Mouse (Mus musculus): Measurements from ENCODE around the gene Pecam1. TPM values are rescaled to one million over a fixed set of nuclear protein-coding genes. Genes with fewer than 3 reads are reported as not detected.
"Not testable (repeated sequence)": the region's sequence is repeated elsewhere in the genome, so short reads cannot be mapped to it uniquely, and the experiment has no call there.

Pecam1 gene
- polyA plus RNA-seq, 1 experiment from 2014 or later = 44.3 TPM

GRCm38 (mm10) chr11:106638551-106639355, 111.7 kb downstream of the Pecam1 start:
- Histone ChIP-seq H3K27ac (ENCODE audit: low read depth) (no peak overlapping the region; the same call in 1 of the 2 replicates), H3K4me3 (ENCODE audit: low read depth, low read length) (no peak overlapping the region), H3K9ac (ENCODE audit: low read length) (no peak overlapping the region), H3K36me3 (ENCODE audit: control insufficient read depth, insufficient read depth, low read length) (no peaks in the 10 kb centered on the region), H3K4me2 (ENCODE audit: low read length) (no peak overlapping the region), H3K9me3 (ENCODE audit: control insufficient read depth, low read length) (no peaks in the 10 kb centered on the region), H3K27me3 (replicated peaks; ENCODE audit: control insufficient read depth, insufficient read depth, low read length) (no peaks in the 10 kb centered on the region), H3K4me1 (replicated peaks; ENCODE audit: control insufficient read depth, insufficient read depth, low read length) (peaks cover 20% of the 10 kb centered on the region)
- DNase-seq (ENCODE audit: low spot score) = no peak
- WGBS = 42% methylated on average over 9 of the region's 9 CpGs
- ATAC-seq (replicated peaks; ENCODE audit: low FRiP score, low TSS enrichment, low read depth) = no peak

GRCm38 (mm10) chr11:106637754-106638153, 112.7 kb downstream of the Pecam1 start:
- Histone ChIP-seq H3K9ac (ENCODE audit: low read length) (no peak overlapping the region), H3K4me2 (ENCODE audit: low read length) (no peak overlapping the region), H3K4me3 (ENCODE audit: low read depth, low read length) (no peak overlapping the region), H3K36me3 (ENCODE audit: control insufficient read depth, insufficient read depth, low read length) (no peaks in the 10 kb centered on the region), H3K4me1 (replicated peaks; ENCODE audit: control insufficient read depth, insufficient read depth, low read length) (peaks cover 20% of the 10 kb centered on the region), H3K27me3 (replicated peaks; ENCODE audit: control insufficient read depth, insufficient read depth, low read length) (no peaks in the 10 kb centered on the region), H3K27ac (ENCODE audit: low read depth) (peak overlapping the region; percentile 51), H3K9me3 (ENCODE audit: control insufficient read depth, low read length) (no peaks in the 10 kb centered on the region)
- DNase-seq (ENCODE audit: low spot score) (peak; percentile 75), ATAC-seq (replicated peaks; ENCODE audit: low FRiP score, low TSS enrichment, low read depth) (peak; percentile 89)
- 18% methylated on average over 7 of the region's 7 CpGs for WGBS

- Histone ChIP-seq H3K36me3 (ENCODE audit: control insufficient read depth, insufficient read depth, low read length) (no peaks in the 10 kb centered on the region), H3K4me1 (replicated peaks; ENCODE audit: control insufficient read depth, insufficient read depth, low read length) (peaks cover 20% of the 10 kb centered on the region), H3K27ac (ENCODE audit: low read depth) (no peak overlapping the region), H3K4me2 (ENCODE audit: low read length) (no peak overlapping the region), H3K9ac (ENCODE audit: low read length) (no peak overlapping the region), H3K9me3 (ENCODE audit: control insufficient read depth, low read length) (no peaks in the 10 kb centered on the region), H3K4me3 (ENCODE audit: low read depth, low read length) (no peak overlapping the region), H3K27me3 (replicated peaks; ENCODE audit: control insufficient read depth, insufficient read depth, low read length) (no peaks in the 10 kb centered on the region)
- no peak for DNase-seq (ENCODE audit: low spot score)
- ATAC-seq (replicated peaks; ENCODE audit: low FRiP score, low TSS enrichment, low read depth) = no peak
- WGBS = 36% methylated on average over 2 of the region's 2 CpGs
Observed at GRCm38 (mm10) chr11:106635946-106636345, 114.5 kb downstream of the Pecam1 start.

GRCm38 (mm10) chr11:106634175-106634574, 116.3 kb downstream of the Pecam1 start:
- not testable (repeated sequence) for H3K9me3 ChIP-seq (ENCODE audit: control insufficient read depth, low read length); H3K9ac ChIP-seq (ENCODE audit: low read length); H3K4me3 ChIP-seq (ENCODE audit: low read depth, low read length); H3K36me3 ChIP-seq (ENCODE audit: control insufficient read depth, insufficient read depth, low read length); H3K4me2 ChIP-seq (ENCODE audit: low read length); ATAC-seq (replicated peaks; ENCODE audit: low FRiP score, low TSS enrichment, low read depth); H3K4me1 ChIP-seq (replicated peaks; ENCODE audit: control insufficient read depth, insufficient read depth, low read length); H3K27ac ChIP-seq (ENCODE audit: low read depth); H3K27me3 ChIP-seq (replicated peaks; ENCODE audit: control insufficient read depth, insufficient read depth, low read length); DNase-seq (ENCODE audit: low spot score)
- WGBS = 89% methylated on average over 3 of the region's 3 CpGs

- no peak for ATAC-seq (replicated peaks; ENCODE audit: low FRiP score, low TSS enrichment, low read depth)
- no peak for DNase-seq (ENCODE audit: low spot score)
- WGBS = 89% methylated on average over 2 of the region's 2 CpGs
Observed at GRCm38 (mm10) chr11:106633456-106633855, 117.0 kb downstream of the Pecam1 start.

GRCm38 (mm10) chr11:106627692-106628091, 122.7 kb downstream of the Pecam1 start:
- 24% methylated on average over 6 of the region's 6 CpGs for WGBS
- Histone ChIP-seq H3K9me3 (ENCODE audit: control insufficient read depth, low read length) (no peaks in the 10 kb centered on the region), H3K9ac (ENCODE audit: low read length) (no peak overlapping the region), H3K4me3 (ENCODE audit: low read depth, low read length) (no peak overlapping the region), H3K27ac (ENCODE audit: low read depth) (no peak overlapping the region), H3K4me2 (ENCODE audit: low read length) (no peak overlapping the region), H3K36me3 (ENCODE audit: control insufficient read depth, insufficient read depth, low read length) (no peaks in the 10 kb centered on the region), H3K4me1 (replicated peaks; ENCODE audit: control insufficient read depth, insufficient read depth, low read length) (no peaks in the 10 kb centered on the region), H3K27me3 (replicated peaks; ENCODE audit: control insufficient read depth, insufficient read depth, low read length) (no peaks in the 10 kb centered on the region)
- ATAC-seq (replicated peaks; ENCODE audit: low FRiP score, low TSS enrichment, low read depth) (peak; percentile 47; the same call in 1 of the 2 replicates), DNase-seq (ENCODE audit: low spot score) (peak; percentile 72)

More at GRCm38 (mm10) chr11:106633456-106633855, 117.0 kb downstream of the Pecam1 start:
- Histone ChIP-seq H3K36me3 (ENCODE audit: control insufficient read depth, insufficient read depth, low read length) (no peaks in the 10 kb centered on the region), H3K27ac (ENCODE audit: low read depth) (no peak overlapping the region), H3K9ac (ENCODE audit: low read length) (no peak overlapping the region), H3K4me1 (replicated peaks; ENCODE audit: control insufficient read depth, insufficient read depth, low read length) (no peaks in the 10 kb centered on the region), H3K4me3 (ENCODE audit: low read depth, low read length) (no peak overlapping the region), H3K4me2 (ENCODE audit: low read length) (no peak overlapping the region), H3K9me3 (ENCODE audit: control insufficient read depth, low read length) (no peaks in the 10 kb centered on the region), H3K27me3 (replicated peaks; ENCODE audit: control insufficient read depth, insufficient read depth, low read length) (no peaks in the 10 kb centered on the region)

GRCm38 (mm10) chr11:106625577-106625976, 124.9 kb downstream of the Pecam1 start:
- Histone ChIP-seq H3K4me1 (replicated peaks; ENCODE audit: control insufficient read depth, insufficient read depth, low read length) (no peaks in the 10 kb centered on the region), H3K27me3 (replicated peaks; ENCODE audit: control insufficient read depth, insufficient read depth, low read length) (no peaks in the 10 kb centered on the region), H3K36me3 (ENCODE audit: control insufficient read depth, insufficient read depth, low read length) (no peaks in the 10 kb centered on the region), H3K4me3 (ENCODE audit: low read depth, low read length) (no peak overlapping the region), H3K9me3 (ENCODE audit: control insufficient read depth, low read length) (no peaks in the 10 kb centered on the region), H3K9ac (ENCODE audit: low read length) (no peak overlapping the region), H3K27ac (ENCODE audit: low read depth) (no peak overlapping the region), H3K4me2 (ENCODE audit: low read length) (no peak overlapping the region)
- no peak for DNase-seq (ENCODE audit: low spot score)
- no peak for ATAC-seq (replicated peaks; ENCODE audit: low FRiP score, low TSS enrichment, low read depth)
- 52% methylated on average over 3 of the region's 3 CpGs for WGBS

- DNase-seq (ENCODE audit: low spot score) (no peak), ATAC-seq (replicated peaks; ENCODE audit: low FRiP score, low TSS enrichment, low read depth) (no peak)
- Histone ChIP-seq H3K4me2 (ENCODE audit: low read length) (no peak overlapping the region), H3K27ac (ENCODE audit: low read depth) (no peak overlapping the region), H3K4me3 (ENCODE audit: low read depth, low read length) (no peak overlapping the region), H3K9ac (ENCODE audit: low read length) (no peak overlapping the region), H3K4me1 (replicated peaks; ENCODE audit: control insufficient read depth, insufficient read depth, low read length) (no peaks in the 10 kb centered on the region), H3K9me3 (ENCODE audit: control insufficient read depth, low read length) (no peaks in the 10 kb centered on the region), H3K27me3 (replicated peaks; ENCODE audit: control insufficient read depth, insufficient read depth, low read length) (no peaks in the 10 kb centered on the region), H3K36me3 (ENCODE audit: control insufficient read depth, insufficient read depth, low read length) (no peaks in the 10 kb centered on the region)
- 88% methylated on average over 2 of the region's 2 CpGs for WGBS
Observed at GRCm38 (mm10) chr11:106623629-106624028, 126.8 kb downstream of the Pecam1 start.

GRCm38 (mm10) chr11:106622056-106622455, 128.4 kb downstream of the Pecam1 start:
- WGBS = 83% methylated on average over 8 of the region's 8 CpGs
- Histone ChIP-seq H3K27me3 (replicated peaks; ENCODE audit: control insufficient read depth, insufficient read depth, low read length) (no peaks in the 10 kb centered on the region), H3K27ac (ENCODE audit: low read depth) (no peak overlapping the region)

More at GRCm38 (mm10) chr11:106622056-106622455, 128.4 kb downstream of the Pecam1 start:
- no peaks in the 10 kb centered on the region for H3K4me1 ChIP-seq (replicated peaks; ENCODE audit: control insufficient read depth, insufficient read depth, low read length)
- H3K9me3 ChIP-seq (ENCODE audit: control insufficient read depth, low read length) = no peaks in the 10 kb centered on the region
- no peak overlapping the region for H3K4me2 ChIP-seq (ENCODE audit: low read length)
- ATAC-seq (replicated peaks; ENCODE audit: low FRiP score, low TSS enrichment, low read depth) (no peak), DNase-seq (ENCODE audit: low spot score) (no peak)
- no peak overlapping the region for H3K9ac ChIP-seq (ENCODE audit: low read length)
- no peak overlapping the region for H3K4me3 ChIP-seq (ENCODE audit: low read depth, low read length)
- no peaks in the 10 kb centered on the region for H3K36me3 ChIP-seq (ENCODE audit: control insufficient read depth, insufficient read depth, low read length)

All from intestine, embryonic 14.5 days (tissue).